Mouse (Mus musculus) bone marrow macrophage, adult 2 months (primary cell): ENCODE results near the gene Htra3. TPM values are rescaled to one million over a fixed set of nuclear protein-coding genes. Genes with fewer than 3 reads are reported as not detected.
A peak's percentile ranks its signal among the peaks of the same experiment; 100 is the strongest.

Experiments used
- H3K27ac ChIP-seq: 2 replicates; pipeline ENCODE4 v1.5.1; 2012; ENCODE audit warnings: low read depth, low read length; ENCODE audit not compliant: insufficient read depth
- H3K4me1 ChIP-seq: 2 replicates; pipeline ENCODE4 v1.6.1; 2012; ENCODE audit warnings: low read length; ENCODE audit not compliant: control insufficient read depth, insufficient read depth
- H3K4me3 ChIP-seq: 2 replicates; pipeline ENCODE4 v1.5.1; 2012; ENCODE audit warnings: mild to moderate bottlenecking, low read length, moderate library complexity; ENCODE audit not compliant: insufficient read depth
- CTCF ChIP-seq: IDR thresholded peaks from 2 replicates; pipeline ENCODE4 v1.5.1; 2012; ENCODE audit warnings: low read depth, mild to moderate bottlenecking, low read length, moderate library complexity
- POLR2A ChIP-seq: IDR thresholded peaks from 2 replicates; pipeline ENCODE4 v1.6.1; 2012; ENCODE audit warnings: mild to moderate bottlenecking, low read depth, low read length, borderline replicate concordance
- polyA plus RNA-seq: library from polyadenylated mRNA; stranded (reverse); fragments of >200 nt; gene quantifications from 2 replicates; pipeline ENCODE4 v1.2.4, GENCODE M21; 2012; ENCODE audit not compliant: missing spikeins, insufficient read depth, insufficient read length

The Htra3 gene
- polyA plus RNA-seq, 1 experiment, result 0.98 TPM

DNA sequence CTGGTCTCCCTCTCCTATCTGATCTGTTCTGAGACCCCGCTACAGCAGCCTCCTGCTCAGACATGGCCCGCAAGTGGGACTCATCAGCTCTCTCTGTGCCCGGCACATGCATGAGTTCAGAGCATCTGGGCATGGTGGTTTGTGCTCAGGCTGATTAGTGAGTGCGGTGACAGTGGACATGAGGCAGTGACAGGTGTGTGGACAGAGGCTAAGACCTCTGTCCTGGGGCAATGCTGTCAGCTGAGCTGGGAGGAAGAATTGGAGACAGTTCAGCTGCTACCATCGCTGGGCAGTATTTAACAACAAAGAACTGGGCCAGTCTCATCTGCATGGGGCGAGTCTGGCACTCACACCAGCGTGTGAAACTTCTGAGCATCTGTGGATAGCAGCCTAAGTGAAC lies 2.6 kb downstream of the Htra3 start:
- no peak overlapping the region for H3K27ac ChIP-seq
- TF ChIP-seq POLR2A (no peak), CTCF (no peak)
- H3K4me1 ChIP-seq, result peaks cover 28% of the 10 kb centered on the region
- no peak overlapping the region for H3K4me3 ChIP-seq

GRCm38 (mm10) chr5:35674081-35674555 lies 5.5 kb downstream of the Htra3 start:
- H3K4me1 ChIP-seq, result peaks cover 47% of the 10 kb centered on the region
- peak overlapping the region; percentile 87; the same call in 1 of the 2 replicates for H3K27ac ChIP-seq
- TF ChIP-seq CTCF (no peak), POLR2A (no peak)
- H3K4me3 ChIP-seq, result no peak overlapping the region

DNA sequence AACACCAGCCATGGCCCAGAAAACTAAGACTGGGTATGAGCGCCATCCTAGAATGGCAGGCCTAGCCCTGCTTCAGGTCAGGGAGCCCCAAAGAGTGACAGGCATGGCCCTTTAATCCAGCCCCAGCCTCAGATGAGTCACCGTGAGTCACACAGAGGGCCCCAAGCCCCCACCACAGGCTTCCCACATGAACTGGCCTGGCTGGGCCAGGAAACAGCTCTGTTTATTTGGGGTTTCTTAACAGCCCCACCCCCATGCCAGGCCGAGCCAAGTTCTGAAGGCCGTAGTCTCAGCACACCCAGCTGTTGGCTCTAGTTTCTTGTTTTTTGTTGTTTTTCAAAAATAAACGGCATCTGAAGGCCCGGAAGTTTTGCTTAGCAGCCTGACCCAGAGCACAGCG lies 6.5 kb downstream of the Htra3 start:
- TF ChIP-seq CTCF, result no peak
- no peak for TF ChIP-seq POLR2A
- Histone ChIP-seq H3K4me3 (0 out of 2 replicates have a peak overlapping the region, but pooled peaks have one; percentile 5), H3K27ac (peak overlapping the region; percentile 87), H3K4me1 (peaks cover 47% of the 10 kb centered on the region)

DNA sequence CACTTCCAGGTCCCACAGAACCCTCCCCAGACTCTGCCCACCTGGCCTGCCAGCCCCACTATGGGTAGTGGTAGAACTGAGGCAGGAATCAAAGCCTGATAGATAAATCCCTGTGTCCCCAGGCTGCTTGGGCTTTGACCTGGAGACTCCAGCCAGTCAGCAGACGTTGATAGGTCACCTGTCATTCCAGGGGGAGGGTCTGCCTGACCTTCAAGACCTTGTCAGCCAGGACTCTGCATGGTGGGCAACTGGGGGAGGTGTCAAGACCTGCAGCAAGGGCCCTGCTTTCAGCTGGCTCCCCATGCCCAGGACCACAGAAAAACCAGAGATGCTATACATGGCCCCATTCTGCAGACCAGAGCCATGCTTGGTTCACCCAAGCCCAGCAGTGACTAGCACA lies 7.0 kb downstream of the Htra3 start:
- TF ChIP-seq CTCF (no peak), POLR2A (no peak)
- Histone ChIP-seq H3K4me1 (peaks cover 47% of the 10 kb centered on the region), H3K4me3 (0 out of 2 replicates have a peak overlapping the region, but pooled peaks have one; percentile 5), H3K27ac (peak overlapping the region; percentile 87)

GRCm38 (mm10) chr5:35671474-35671891 lies 8.1 kb downstream of the Htra3 start:
- Histone ChIP-seq H3K27ac (peak overlapping the region; percentile 60), H3K4me3 (no peak overlapping the region), H3K4me1 (peaks cover 52% of the 10 kb centered on the region)
- TF ChIP-seq POLR2A (no peak), CTCF (no peak)

GRCm38 (mm10) chr5:35670412-35670801 lies 9.2 kb downstream of the Htra3 start:
- no peak overlapping the region for H3K4me3 ChIP-seq
- no peak for TF ChIP-seq CTCF
- no peak for TF ChIP-seq POLR2A
- peak overlapping the region; percentile 64 for H3K27ac ChIP-seq
- peaks cover 52% of the 10 kb centered on the region for H3K4me1 ChIP-seq

- peak overlapping the region; percentile 36 for H3K27ac ChIP-seq
- no peak overlapping the region for H3K4me3 ChIP-seq
- H3K4me1 ChIP-seq, result peaks cover 52% of the 10 kb centered on the region
- TF ChIP-seq POLR2A (no peak), CTCF (no peak)
Measured at GRCm38 (mm10) chr5:35669747-35670411, 9.7 kb downstream of the Htra3 start.

- Histone ChIP-seq H3K27ac (no peak overlapping the region), H3K4me3 (no peak overlapping the region), H3K4me1 (peaks cover 18% of the 10 kb centered on the region)
- TF ChIP-seq CTCF (no peak), POLR2A (no peak)
Measured at GRCm38 (mm10) chr5:35666152-35666551, 13.4 kb downstream of the Htra3 start.

- TF ChIP-seq POLR2A (no peak), CTCF (no peak)
- Histone ChIP-seq H3K4me3 (no peak overlapping the region), H3K27ac (no peak overlapping the region)
Measured at GRCm38 (mm10) chr5:35662021-35662545, 17.5 kb downstream of the Htra3 start.

GRCm38 (mm10) chr5:35661210-35661609 lies 18.4 kb downstream of the Htra3 start:
- H3K27ac ChIP-seq, result no peak overlapping the region
- H3K4me3 ChIP-seq, result no peak overlapping the region
- TF ChIP-seq POLR2A (no peak), CTCF (no peak)

More at GRCm38 (mm10) chr5:35662021-35662545, 17.5 kb downstream of the Htra3 start:
- peaks cover 3% of the 10 kb centered on the region for H3K4me1 ChIP-seq

More at GRCm38 (mm10) chr5:35661210-35661609, 18.4 kb downstream of the Htra3 start:
- no peaks in the 10 kb centered on the region for H3K4me1 ChIP-seq
